Mouse (Mus musculus) left cerebral cortex, adult 2 months (tissue): ENCODE data around the gene Rcl1. TPM values are rescaled to one million over a fixed set of nuclear protein-coding genes. Genes with fewer than 3 reads are reported as not detected.

Experiments used
- DNase-seq, 2 experiments: peaks; one replicate each; pipeline ENCODE4 v3.0.0; 2021 to 2022; ENCODE audit warnings: low spot score in 2 of 2, mixed read lengths in 1 of 2; ENCODE audit errors: extremely low spot score in 1 of 2
- H3K27ac ChIP-seq: fragments of 200-600 bp; 2 replicates; pipeline ENCODE4 v1.8.1; 2022
- H3K4me3 ChIP-seq: fragments of 200-600 bp; 2 replicates; pipeline ENCODE4 v1.8.1; 2022
- CTCF ChIP-seq: fragments of 200-600 bp; IDR thresholded peaks from 2 replicates; pipeline ENCODE4 v1.8.1; 2022; ENCODE audit warnings: antibody characterized with exemption, mild to moderate bottlenecking, moderate library complexity
- intact Hi-C: fragments of 180-260 bp; cut with DNase I; formaldehyde crosslinking; loops from one replicate; pipeline ENCODE4 v1.15.1; 2025
- total RNA-seq, 2 experiments: library from RNA; stranded (reverse); gene quantifications; 2 replicates each; pipeline ENCODE4 v1.2.3; 2021

Rcl1 gene
- total RNA-seq, 2 experiments from 2014 or later, result 15.5 to 15.7 TPM

DNA sequence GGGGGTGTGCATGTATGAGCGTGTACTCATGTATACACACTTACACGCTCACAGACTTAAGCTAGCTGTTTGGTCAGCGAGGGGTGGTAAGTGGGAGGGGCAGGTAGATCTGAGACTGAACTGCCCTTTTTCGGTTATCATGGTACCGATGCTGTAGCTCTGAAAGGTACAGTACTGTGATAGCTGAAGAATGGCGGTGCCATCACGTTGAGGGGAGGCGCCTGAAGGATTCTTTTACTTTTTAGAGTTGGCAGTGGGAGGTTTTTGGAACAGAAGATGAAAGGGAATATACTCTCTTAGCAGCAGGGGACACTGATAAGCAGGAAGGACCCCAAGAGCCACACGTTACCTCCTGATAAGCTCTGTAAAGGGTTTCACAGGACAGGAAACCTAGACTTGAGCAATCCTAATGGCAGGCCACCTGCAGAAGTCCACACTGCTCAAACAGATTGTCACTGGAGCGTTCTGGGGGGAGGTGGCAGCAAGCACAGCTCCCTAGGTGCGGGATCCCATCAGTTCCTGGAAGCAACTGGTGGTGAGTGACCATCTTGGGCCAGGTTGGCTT, 34.1 kb downstream of the Rcl1 start:
- DNase-seq, result no peak
- TF ChIP-seq CTCF, result no peak
- Histone ChIP-seq H3K4me3 (no peak overlapping the region), H3K27ac (no peak overlapping the region)
- intact Hi-C loops, result no loop called here

DNA sequence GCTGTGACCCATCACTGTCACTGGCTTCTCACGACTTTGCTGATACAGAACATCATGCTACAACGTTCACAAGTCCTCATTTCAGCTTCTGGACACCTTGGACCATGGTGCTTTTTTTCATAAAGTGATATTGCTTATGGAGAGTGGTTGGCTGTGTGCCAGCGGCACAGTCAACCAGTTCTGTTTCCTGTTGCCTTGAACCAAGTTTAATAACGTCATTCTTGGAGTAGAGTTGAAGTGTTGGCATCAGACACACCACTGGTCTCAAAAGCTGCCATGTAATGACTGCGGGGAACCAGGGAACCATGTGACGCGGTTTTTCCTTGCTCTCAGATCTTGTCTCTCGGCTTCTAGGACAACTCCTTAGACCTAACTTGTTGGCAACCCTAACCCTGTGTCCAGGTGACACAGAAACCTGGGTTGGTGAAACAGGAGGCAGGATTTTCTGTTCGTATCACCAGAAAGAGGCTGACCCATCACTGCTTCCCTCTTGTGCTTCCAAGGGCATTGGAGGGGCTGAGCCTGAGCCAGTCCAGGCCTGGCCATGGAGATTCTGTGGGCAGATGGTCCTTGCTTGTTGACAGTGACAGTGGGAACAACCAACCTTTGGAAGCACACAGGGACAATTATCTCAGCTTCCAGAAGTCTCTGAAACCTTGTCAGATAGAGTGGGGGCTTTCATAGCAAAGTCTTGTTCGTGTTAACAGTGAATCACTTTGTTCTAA, 37.5 kb downstream of the Rcl1 start:
- no peak for TF ChIP-seq CTCF
- intact Hi-C loops, result no loop called here
- no peak for DNase-seq
- Histone ChIP-seq H3K27ac (no peak overlapping the region), H3K4me3 (no peak overlapping the region)

- peak; percentile 25 for TF ChIP-seq CTCF
- Histone ChIP-seq H3K4me3 (no peak overlapping the region), H3K27ac (no peak overlapping the region)
- intact Hi-C loops, result no loop called here
- DNase-seq, result no peak
Measured at GRCm38 (mm10) chr19:29139699-29140456, 38.7 kb downstream of the Rcl1 start.

DNA sequence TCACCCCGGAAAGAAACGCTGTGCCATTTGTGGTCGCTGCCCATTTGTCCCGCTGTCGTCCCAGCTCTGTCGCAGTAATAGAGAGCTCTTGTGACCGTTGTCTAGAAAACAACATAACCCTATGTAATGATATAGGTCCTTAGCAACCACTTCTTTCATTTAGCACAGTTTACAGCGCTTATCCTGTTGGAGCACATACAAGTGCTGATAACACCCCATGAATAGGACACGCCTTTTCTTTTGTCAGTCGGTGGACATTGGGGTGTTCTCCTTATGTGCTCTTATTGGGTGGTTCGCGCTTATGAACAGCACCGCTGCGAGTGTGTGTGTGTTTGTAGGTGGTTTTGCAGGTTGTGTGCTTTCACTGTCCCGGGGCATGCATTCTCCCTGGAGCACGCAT, 39.8 kb downstream of the Rcl1 start:
- TF ChIP-seq CTCF, result no peak
- no peak for DNase-seq
- intact Hi-C loops, result no loop called here
- no peak overlapping the region for H3K4me3 ChIP-seq
- no peak overlapping the region for H3K27ac ChIP-seq

- intact Hi-C loops, result no loop called here
- TF ChIP-seq CTCF, result no peak; the same call in 1 of the 2 replicates
- no peak overlapping the region for H3K27ac ChIP-seq
- no peak for DNase-seq
- H3K4me3 ChIP-seq, result no peak overlapping the region
Measured at GRCm38 (mm10) chr19:29142307-29142706, 41.1 kb downstream of the Rcl1 start.

DNA sequence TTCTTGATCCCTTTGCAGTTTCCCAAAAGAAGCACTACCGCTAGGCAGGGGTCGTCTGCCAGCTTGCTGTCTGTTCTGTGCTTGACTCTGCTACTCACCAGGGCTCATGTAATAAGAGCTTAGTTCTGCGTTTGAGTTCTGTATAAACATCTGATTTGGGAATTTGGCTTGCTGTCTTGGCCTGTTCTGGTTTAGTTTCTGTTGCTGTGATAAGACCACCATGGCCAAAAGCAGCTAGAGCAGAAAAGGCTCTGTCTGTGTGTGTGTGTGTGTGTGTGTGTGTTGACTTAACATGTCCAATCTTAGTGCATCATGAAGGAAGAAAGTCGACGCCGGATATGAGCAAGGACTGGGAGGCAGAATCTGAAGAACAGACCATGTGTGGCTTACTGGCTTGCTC, 44.2 kb downstream of the Rcl1 start:
- H3K4me3 ChIP-seq, result no peak overlapping the region
- DNase-seq, result no peak
- intact Hi-C loops, result no loop called here
- no peak for TF ChIP-seq CTCF
- no peak overlapping the region for H3K27ac ChIP-seq

DNA sequence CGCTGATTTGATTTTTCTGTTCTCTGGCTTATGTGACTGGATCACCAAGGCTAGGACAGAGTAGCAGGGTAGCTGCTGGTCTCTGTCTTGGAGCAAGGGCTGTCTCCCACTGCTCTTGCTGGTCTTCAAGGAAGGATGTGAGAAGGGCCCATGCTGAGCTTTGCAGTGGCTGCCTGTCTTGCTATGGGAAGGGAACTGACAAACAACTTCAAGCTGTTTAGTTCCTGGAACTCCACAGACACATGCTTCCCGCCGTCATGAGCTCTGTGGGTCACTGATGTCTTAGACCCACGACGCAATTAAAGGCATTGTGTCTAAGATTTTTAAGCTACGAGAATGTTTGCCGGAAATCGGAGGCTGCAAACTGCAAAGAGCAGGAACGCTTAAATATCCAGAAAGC, 45.6 kb downstream of the Rcl1 start:
- intact Hi-C loops, result no loop called here
- DNase-seq, result no peak
- TF ChIP-seq CTCF, result no peak
- H3K4me3 ChIP-seq, result no peak overlapping the region
- no peak overlapping the region for H3K27ac ChIP-seq

GRCm38 (mm10) chr19:29149583-29149982, 48.4 kb downstream of the Rcl1 start:
- no peak for TF ChIP-seq CTCF
- DNase-seq, result no peak
- Histone ChIP-seq H3K27ac (no peak overlapping the region), H3K4me3 (no peak overlapping the region)
- intact Hi-C loops, result no loop called here

GRCm38 (mm10) chr19:29150038-29150437, 48.9 kb downstream of the Rcl1 start:
- Histone ChIP-seq H3K27ac (no peak overlapping the region), H3K4me3 (no peak overlapping the region)
- intact Hi-C loops, result no loop called here
- DNase-seq, result no peak
- TF ChIP-seq CTCF, result no peak

DNA sequence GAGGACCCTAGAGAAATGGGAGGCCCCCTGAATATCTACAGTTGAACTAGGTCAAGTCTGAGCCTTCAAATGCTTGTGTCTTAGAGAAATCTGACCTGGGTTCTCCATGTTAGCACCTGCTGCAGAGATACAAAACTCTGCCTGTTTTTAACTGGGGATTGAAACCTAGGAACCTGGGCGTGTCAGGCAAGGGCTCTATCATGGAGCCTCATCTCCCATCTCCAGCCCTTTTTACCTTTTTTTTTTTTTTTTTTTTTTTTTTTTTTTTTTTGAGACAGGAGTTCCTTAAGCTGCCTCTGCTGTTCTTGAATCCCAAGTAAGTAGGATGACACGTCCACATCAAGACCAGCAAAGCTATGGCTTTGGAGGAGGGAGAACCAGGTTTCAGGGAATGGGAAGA, 50.3 kb downstream of the Rcl1 start:
- DNase-seq, result no peak
- intact Hi-C loops, result no loop called here
- Histone ChIP-seq H3K27ac (no peak overlapping the region), H3K4me3 (no peak overlapping the region)
- no peak for TF ChIP-seq CTCF

- intact Hi-C loops, result no loop called here
Measured at GRCm38 (mm10) chr19:29155552-29155951, 54.4 kb downstream of the Rcl1 start.

DNA sequence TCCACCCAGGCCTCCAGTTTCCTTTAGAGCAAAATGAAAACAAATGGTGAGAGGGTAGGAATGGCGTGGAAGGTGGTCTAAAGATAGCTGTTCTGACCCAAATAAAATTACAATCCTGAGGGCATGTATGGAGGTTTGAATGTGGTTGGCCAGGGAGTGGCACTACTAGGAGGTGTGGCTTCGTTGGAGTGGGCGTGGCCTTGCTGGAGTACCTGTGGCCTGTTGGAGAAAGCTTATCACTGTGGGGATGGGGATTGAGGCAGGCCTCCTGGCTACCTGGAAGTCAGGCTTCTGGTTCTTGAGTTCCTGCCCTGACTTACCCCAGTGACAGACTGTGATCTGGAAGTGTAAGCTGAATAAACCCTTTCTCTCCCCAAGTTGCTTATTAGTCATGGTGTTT, 55.2 kb downstream of the Rcl1 start:
- Histone ChIP-seq H3K27ac (no peak overlapping the region), H3K4me3 (no peak overlapping the region)
- no peak for DNase-seq
- no peak for TF ChIP-seq CTCF
- intact Hi-C loops, result no loop called here

More at GRCm38 (mm10) chr19:29155552-29155951, 54.4 kb downstream of the Rcl1 start:
- Histone ChIP-seq H3K27ac (no peak overlapping the region), H3K4me3 (no peak overlapping the region)
- DNase-seq, result no peak
- no peak for TF ChIP-seq CTCF
